Mouse (Mus musculus) embryonic fibroblast, embryonic 13.5 days (primary cell): Measurements from ENCODE around the gene Gm20661.

Source experiments
- CTCF ChIP-seq: IDR thresholded peaks from 2 replicates; pipeline ENCODE4 v1.5.1; 2011; ENCODE audit warnings: mild to moderate bottlenecking, control low read depth, low read length, moderate library complexity, borderline replicate concordance; ENCODE audit not compliant: insufficient read depth
- POLR2A ChIP-seq: IDR thresholded peaks from 2 replicates; pipeline ENCODE4 v1.6.1; 2011; ENCODE audit warnings: low read depth, mild to moderate bottlenecking, control low read depth, low read length, moderate library complexity

GRCm38 (mm10) chr9:107934146-107934545 is 48.7 kb upstream of the Gm20661 start:
- no peak for TF ChIP-seq CTCF
- TF ChIP-seq POLR2A: no peak
